Mouse (Mus musculus) CH12.LX (cell line): ENCODE results near the gene Trim40. TPM values are rescaled to one million over a fixed set of nuclear protein-coding genes. Genes with fewer than 3 reads are reported as not detected.

ENCODE experiments used
- DNase-seq: peaks from one replicate; pipeline ENCODE4 v3.0.0-alpha.2; 2013; ENCODE audit errors: extremely low read depth
- H3K27ac ChIP-seq: 2 replicates; pipeline ENCODE4 v1.5.1; 2012; ENCODE audit warnings: low read depth, mild to moderate bottlenecking, control low read depth, moderate library complexity; ENCODE audit not compliant: insufficient read depth
- H3K27me3 ChIP-seq: replicated peaks from 2 replicates; pipeline ENCODE3; 2012; ENCODE audit warnings: inconsistent platforms
- H3K36me3 ChIP-seq, 2 experiments: replicated peaks in 1 of 2; 2 replicates each; pipeline versions ENCODE3 to v1.6.1; 2012; ENCODE audit warnings: inconsistent platforms in 1 of 2, low read length in 1 of 2, mild to moderate bottlenecking in 1 of 2, mixed read lengths in 1 of 2, moderate library complexity in 1 of 2; ENCODE audit not compliant: control insufficient read depth in 1 of 2, insufficient read depth in 1 of 2
- H3K4me1 ChIP-seq, 2 experiments: 2 replicates each; pipeline ENCODE4 v1.6.1; 2012; ENCODE audit warnings: inconsistent platforms in 1 of 2, moderate library complexity in 1 of 2; ENCODE audit not compliant: insufficient read depth in 2 of 2, control insufficient read depth in 1 of 2
- H3K4me2 ChIP-seq: 2 replicates; pipeline ENCODE4 v1.6.1; 2012; ENCODE audit warnings: low read depth, mild to moderate bottlenecking, control low read depth; ENCODE audit not compliant: poor library complexity, insufficient read depth, severe bottlenecking
- H3K4me3 ChIP-seq, 3 experiments: fragments of 150-350 bp in 1 of 3; sonication (generic) in 1 of 3; replicated peaks in 1 of 3; 2 replicates each; pipeline versions ENCODE3 to v1.5.1; 2011 to 2012; ENCODE audit warnings: low read depth in 2 of 3, low read length in 2 of 3, mild to moderate bottlenecking in 2 of 3, moderate library complexity in 2 of 3, control low read depth in 1 of 3, improper control_type of control experiment in 1 of 3, inconsistent platforms in 1 of 3, mixed read lengths in 1 of 3; ENCODE audit not compliant: poor library complexity in 1 of 3
- H3K79me2 ChIP-seq: replicated peaks from 2 replicates; pipeline ENCODE4 v1.6.1; 2012; ENCODE audit warnings: mild to moderate bottlenecking, moderate library complexity; ENCODE audit not compliant: control insufficient read depth, poor library complexity, insufficient read depth, severe bottlenecking; ENCODE audit errors: extremely low read depth
- H3K9ac ChIP-seq: 2 replicates; pipeline ENCODE4 v1.6.1; 2012; ENCODE audit warnings: low read depth, mild to moderate bottlenecking, control low read depth, moderate library complexity; ENCODE audit not compliant: insufficient read depth
- H3K9me3 ChIP-seq: replicated peaks from 2 replicates; pipeline ENCODE3; 2012; ENCODE audit warnings: low read length, inconsistent platforms, mixed read lengths
- CHD1 ChIP-seq: IDR thresholded peaks from 2 replicates; pipeline ENCODE4 v1.6.1; 2012; ENCODE audit warnings: low read depth, low read length, improper control_type of control experiment, inconsistent platforms
- CHD2 ChIP-seq: IDR thresholded peaks from 2 replicates; pipeline ENCODE4 v1.6.1; 2011; ENCODE audit warnings: low read length, improper control_type of control experiment
- EP300 ChIP-seq: IDR thresholded peaks from 2 replicates; pipeline ENCODE4 v1.6.1; 2011; ENCODE audit warnings: low read length, improper control_type of control experiment
- GABPA ChIP-seq: IDR thresholded peaks from 2 replicates; pipeline ENCODE4 v1.6.1; 2012; ENCODE audit warnings: low read depth, low read length, improper control_type of control experiment, inconsistent platforms; ENCODE audit not compliant: insufficient replicate concordance
- JUN ChIP-seq: IDR thresholded peaks from 2 replicates; pipeline ENCODE4 v1.6.1; 2011; ENCODE audit warnings: low read depth, mild to moderate bottlenecking, low read length, improper control_type of control experiment, moderate library complexity; ENCODE audit not compliant: insufficient read depth
- JUND ChIP-seq: conservative IDR thresholded peaks from 2 replicates; pipeline ENCODE4 v1.6.1; 2011; ENCODE audit warnings: low read depth, low read length, improper control_type of control experiment
- KAT2A ChIP-seq: IDR thresholded peaks from 2 replicates; pipeline ENCODE4 v1.6.1; 2012; ENCODE audit warnings: low read length, improper control_type of control experiment, inconsistent platforms; ENCODE audit not compliant: insufficient replicate concordance
- MAFK ChIP-seq: IDR thresholded peaks from 2 replicates; pipeline ENCODE4 v1.6.1; 2011; ENCODE audit warnings: low read length, improper control_type of control experiment; ENCODE audit not compliant: insufficient replicate concordance
- MAX ChIP-seq: IDR thresholded peaks from 2 replicates; pipeline ENCODE4 v1.6.1; 2011; ENCODE audit warnings: low read length, improper control_type of control experiment
- MAZ ChIP-seq: IDR thresholded peaks from 2 replicates; pipeline ENCODE4 v1.6.1; 2012; ENCODE audit warnings: low read depth, mild to moderate bottlenecking, inconsistent platforms, low read length, improper control_type of control experiment, moderate library complexity
- MEF2A ChIP-seq: IDR thresholded peaks from 2 replicates; pipeline ENCODE4 v1.6.1; 2014; ENCODE audit warnings: low read depth, mild to moderate bottlenecking, inconsistent platforms, low read length, improper control_type of control experiment, borderline replicate concordance
- MXI1 ChIP-seq: IDR thresholded peaks from 2 replicates; pipeline ENCODE4 v1.6.1; 2011; ENCODE audit warnings: mild to moderate bottlenecking, low read depth, low read length, improper control_type of control experiment
- MYC ChIP-seq: IDR thresholded peaks from 2 replicates; pipeline ENCODE4 v1.6.1; 2011; ENCODE audit warnings: low read depth, mild to moderate bottlenecking, improper control_type of control experiment, low read length
- PAX5 ChIP-seq: IDR thresholded peaks from 2 replicates; pipeline ENCODE4 v1.6.1; 2012; ENCODE audit warnings: low read length, inconsistent platforms, mixed read lengths
- POLR2A ChIP-seq: IDR thresholded peaks from 2 replicates; pipeline ENCODE4 v1.6.1; 2011; ENCODE audit warnings: low read depth, mild to moderate bottlenecking, improper control_type of control experiment, low read length
- POLR2AphosphoS2 ChIP-seq: IDR thresholded peaks from 2 replicates; pipeline ENCODE4 v1.6.1; 2011; ENCODE audit warnings: low read depth, low read length, improper control_type of control experiment
- RAD21 ChIP-seq: IDR thresholded peaks from 2 replicates; pipeline ENCODE4 v1.6.1; 2011; ENCODE audit warnings: low read depth, mild to moderate bottlenecking, low read length, improper control_type of control experiment, moderate library complexity
- SIN3A ChIP-seq: IDR thresholded peaks from 2 replicates; pipeline ENCODE4 v1.6.1; 2012; ENCODE audit warnings: low read length, improper control_type of control experiment, inconsistent platforms
- SMC3 ChIP-seq: IDR thresholded peaks from 2 replicates; pipeline ENCODE4 v1.6.1; 2011; ENCODE audit warnings: low read depth, low read length, improper control_type of control experiment
- UBTF ChIP-seq: IDR thresholded peaks from 2 replicates; pipeline ENCODE4 v1.6.1; 2012; ENCODE audit warnings: low read depth, mild to moderate bottlenecking, inconsistent platforms, low read length, improper control_type of control experiment, moderate library complexity
- USF1 ChIP-seq: IDR thresholded peaks from 2 replicates; pipeline ENCODE4 v1.6.1; 2014; ENCODE audit warnings: low read depth, mild to moderate bottlenecking, inconsistent platforms, low read length, improper control_type of control experiment
- ZMIZ1 ChIP-seq: IDR thresholded peaks from 2 replicates; pipeline ENCODE4 v1.6.1; 2012; ENCODE audit warnings: low read depth, mild to moderate bottlenecking, inconsistent platforms, low read length, improper control_type of control experiment
- dilution Hi-C: fragments of 300-500 bp; cut with MboI; formaldehyde crosslinking; loops from 2 replicates; pipeline ENCODE4 v1.14.3; 2020; ENCODE audit warnings: low sequenced_read_pairs; ENCODE audit not compliant: extremely low pct_unique_long_range_greater_than_20kb, extremely low pct_ligation_motif_present
- in situ Hi-C: fragments of 300-500 bp; cut with MboI; formaldehyde crosslinking; loops from 3 replicates; pipeline ENCODE4 v1.14.3; 2019; ENCODE audit warnings: low sequenced_read_pairs, low pct_ligation_motif_present, low pct_unique_long_range_greater_than_20kb, mixed read lengths
- polyA plus RNA-seq: library from polyadenylated mRNA; unstranded; fragments of >175 nt; gene quantifications from 2 replicates; pipeline ENCODE4 v1.2.1, GENCODE M21; 2012; ENCODE audit warnings: low read depth; ENCODE audit not compliant: insufficient read length
- total RNA-seq, 2 experiments: library from RNA; depleted of rRNA; stranded (reverse); fragments of 300-350 nt in 1 of 2; fragments of >200 nt in 1 of 2; gene quantifications; 2 replicates each; pipeline ENCODE4 v1.2.3; 2012 to 2014

Gene Trim40
- total and polyA plus RNA-seq, 3 experiments: 0.14 TPM; not detected in 2

DNA sequence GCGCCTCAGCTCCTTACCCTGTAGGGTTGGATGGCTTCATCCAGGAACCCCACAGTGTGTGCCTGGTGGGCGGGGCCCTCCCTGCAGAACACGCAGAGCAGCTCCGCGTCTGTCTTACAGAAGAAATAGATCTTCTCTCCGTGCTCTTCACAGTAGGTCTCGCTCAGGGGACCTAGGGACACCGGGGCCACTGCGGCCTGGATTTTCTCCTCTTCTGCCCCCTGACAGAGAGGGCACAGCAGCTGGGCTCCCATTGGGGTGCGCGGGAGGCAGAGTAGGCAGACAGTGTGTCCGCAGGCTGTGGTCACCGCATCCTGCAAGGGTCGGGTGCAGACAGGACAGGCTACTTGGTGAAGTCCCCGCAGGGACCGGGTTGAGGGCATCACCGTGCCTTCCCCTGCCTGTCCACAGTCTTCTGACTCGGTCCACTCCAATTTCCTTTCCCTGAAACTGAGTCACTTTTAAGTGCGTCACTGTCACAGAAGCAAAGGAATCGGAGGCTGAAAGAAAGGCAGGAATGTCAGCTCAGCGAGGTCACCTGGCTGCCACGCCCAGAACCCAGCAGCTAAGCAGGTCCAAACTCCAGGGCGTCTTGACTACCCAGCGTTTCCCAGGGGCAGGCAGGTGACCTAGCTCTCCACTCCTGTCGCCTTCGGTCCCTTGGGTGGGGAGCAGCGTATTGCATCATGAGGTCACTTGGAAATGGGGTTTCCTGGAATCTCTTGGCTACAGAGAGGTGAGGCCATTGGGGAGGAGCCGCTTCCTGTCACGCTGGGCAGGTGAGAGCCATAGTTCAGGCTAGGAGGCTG, 23.0 kb downstream of the Trim40 start, which contains the start of gene Trim15:
Gene Trim15, minus strand, starts transcription at position 492 of the 809 bp plus-strand sequence.
- in situ Hi-C loops: no loop called here
- no peak within 1 kb of the TSS for H3K27ac ChIP-seq
- H3K27me3 ChIP-seq: peaks cover 4% of the 10 kb centered on the region
- no peak within 1 kb of the TSS for H3K9ac ChIP-seq
- no peaks in the 10 kb centered on the region for H3K36me3 ChIP-seq
- DNase-seq: no peak
- H3K4me3 ChIP-seq: peak within 1 kb of the TSS in 1 of 3 experiments; percentile 8
- TF ChIP-seq JUN: no peak
- no peak for TF ChIP-seq MYC
- no peak for TF ChIP-seq RAD21
- TF ChIP-seq KAT2A: no peak
- TF ChIP-seq GABPA: no peak
- no peak for TF ChIP-seq JUND
- no peak for TF ChIP-seq UBTF
- TF ChIP-seq, all 38 proteins: peak for 0
- H3K4me2 ChIP-seq: peak within 1 kb of the TSS; percentile 22; the same call in 1 of the 2 replicates
- H3K79me2 ChIP-seq: no peaks in the 10 kb centered on the region
- dilution Hi-C loops: no loop called here
- no peaks in the 10 kb centered on the region for H3K9me3 ChIP-seq
- no peaks in the 10 kb centered on the region; a peak in 1 of 4 replicates for H3K4me1 ChIP-seq

DNA sequence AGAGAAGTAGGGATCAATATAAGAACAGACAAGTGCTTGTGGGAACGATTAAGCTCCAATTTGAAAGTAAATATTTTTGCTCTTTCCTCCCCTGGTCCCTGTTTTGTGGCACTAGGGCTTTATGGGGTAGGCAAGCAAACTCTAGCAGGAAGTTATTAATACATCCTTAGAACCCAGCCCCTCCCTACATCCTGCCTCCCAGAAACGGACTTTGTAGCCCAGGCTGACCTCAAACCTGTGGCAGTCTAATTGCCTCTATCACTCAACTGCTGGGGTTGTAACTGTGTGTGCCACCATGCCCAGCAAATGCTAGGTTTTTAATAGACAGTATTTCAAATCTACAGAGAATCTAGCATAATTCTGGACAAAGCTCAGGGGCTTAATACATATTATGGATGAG, 28.2 kb downstream of the Trim40 start:
- dilution Hi-C loops: no loop called here

DNA sequence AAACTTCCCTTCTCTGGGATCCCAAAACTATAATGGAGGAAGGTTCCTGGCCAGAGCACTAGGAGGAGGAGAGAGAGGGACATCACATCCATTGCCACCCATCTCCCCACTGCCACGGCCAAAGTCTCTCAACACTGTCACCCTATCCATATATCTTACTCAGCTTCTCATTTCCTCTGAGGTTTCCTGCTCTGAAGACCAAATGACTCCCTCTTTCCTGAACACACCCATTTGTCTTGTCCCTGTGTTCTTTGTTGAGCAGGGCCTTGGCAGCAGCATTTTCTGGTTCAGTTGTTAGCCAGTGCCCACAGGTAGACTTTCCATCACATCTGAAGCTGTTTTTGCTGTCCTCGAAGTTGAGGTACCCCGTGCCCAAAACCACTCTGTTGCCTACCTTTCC, 31.7 kb downstream of the Trim40 start:
- no peak overlapping the region for H3K27ac ChIP-seq
- H3K4me1 ChIP-seq: no peaks in the 10 kb centered on the region
- in situ Hi-C loops: no loop called here
- no peak for DNase-seq
- H3K27me3 ChIP-seq: no peaks in the 10 kb centered on the region
- no peak overlapping the region for H3K4me2 ChIP-seq
- H3K36me3 ChIP-seq: peaks cover 42 to 71% of the 10 kb centered on the region in 2 experiments
- H3K9ac ChIP-seq: no peak overlapping the region
- no peak overlapping the region for H3K4me3 ChIP-seq
- dilution Hi-C loops: no loop called here
- H3K79me2 ChIP-seq: no peaks in the 10 kb centered on the region
- TF ChIP-seq CHD1 (no peak), MAZ (no peak), PAX5 (no peak), MAX (no peak), USF1 (no peak), POLR2A (no peak), JUN (no peak), RAD21 (no peak), UBTF (no peak), MEF2A (no peak), ZMIZ1 (no peak), SMC3 (no peak), POLR2AphosphoS2 (no peak), SIN3A (no peak), EP300 (no peak), MAFK (no peak), JUND (no peak), MYC (no peak), CHD2 (no peak)
- H3K9me3 ChIP-seq: no peaks in the 10 kb centered on the region

More for the DNA sequence above, 28.2 kb downstream of the Trim40 start:
- DNase-seq: no peak
- no peak overlapping the region for H3K9ac ChIP-seq
- no peak overlapping the region for H3K4me2 ChIP-seq
- no peak overlapping the region for H3K4me3 ChIP-seq
- H3K4me1 ChIP-seq: no peaks in the 10 kb centered on the region
- H3K79me2 ChIP-seq: no peaks in the 10 kb centered on the region
- peaks cover 23 to 38% of the 10 kb centered on the region in 2 experiments for H3K36me3 ChIP-seq
- H3K9me3 ChIP-seq: no peaks in the 10 kb centered on the region
- no peak overlapping the region for H3K27ac ChIP-seq
- in situ Hi-C loops: no loop called here
- H3K27me3 ChIP-seq: peaks cover 2% of the 10 kb centered on the region
- no peak for TF ChIP-seq MXI1
- TF ChIP-seq CHD1: no peak
- TF ChIP-seq EP300: no peak
- TF ChIP-seq PAX5: no peak
- no peak for TF ChIP-seq MAFK
- TF ChIP-seq CHD2: no peak
- no peak for TF ChIP-seq POLR2A
- TF ChIP-seq, all 38 proteins: peak for 0
